Mouse (Mus musculus) liver, embryonic 11.5 days (tissue): Measurements from ENCODE around the gene Pnldc1. TPM values are rescaled to one million over a fixed set of nuclear protein-coding genes. Genes with fewer than 3 reads are reported as not detected.

ENCODE experiments used
- ATAC-seq: fragments of 200-750 bp; cut with Nextera tagmentation; replicated peaks from 2 replicates; pipeline ENCODE4 v1.8.0; 2017; ENCODE audit warnings: moderate number of reproducible peaks, mild to moderate bottlenecking, moderate TSS enrichment, moderate library complexity; ENCODE audit not compliant: low FRiP score
- DNase-seq: peaks from one replicate; pipeline ENCODE4 v3.0.0-alpha.2; 2017; ENCODE audit warnings: low spot score
- H3K27ac ChIP-seq: fragments of 300-500 bp; sonication (generic); 2 replicates; pipeline ENCODE4 v1.5.1; 2014; ENCODE audit warnings: mild to moderate bottlenecking, low read depth, low read length, control low read depth
- H3K27me3 ChIP-seq: fragments of 300-500 bp; sonication (generic); replicated peaks from 2 replicates; pipeline ENCODE4 v1.6.1; 2014; ENCODE audit warnings: low read length, mixed read lengths; ENCODE audit not compliant: control insufficient read depth, insufficient read depth
- H3K36me3 ChIP-seq: fragments of 300-500 bp; sonication (generic); 2 replicates; pipeline ENCODE4 v1.6.1; 2014; ENCODE audit warnings: mild to moderate bottlenecking, low read length, moderate library complexity, mixed read lengths; ENCODE audit not compliant: control insufficient read depth, insufficient read depth
- H3K4me1 ChIP-seq: fragments of 300-500 bp; sonication (generic); replicated peaks from 2 replicates; pipeline ENCODE4 v1.6.1; 2014; ENCODE audit warnings: low read length, mixed read lengths; ENCODE audit not compliant: control insufficient read depth, insufficient read depth
- H3K4me2 ChIP-seq: fragments of 300-500 bp; sonication (generic); 2 replicates; pipeline ENCODE4 v1.6.1; 2014; ENCODE audit warnings: mild to moderate bottlenecking, control low read depth, moderate library complexity
- H3K4me3 ChIP-seq: fragments of 300-500 bp; sonication (generic); 2 replicates; pipeline ENCODE4 v1.5.1; 2014; ENCODE audit warnings: low read depth, low read length, control low read depth
- H3K9ac ChIP-seq: fragments of 300-500 bp; sonication (generic); 2 replicates; pipeline ENCODE4 v1.6.1; 2014; ENCODE audit warnings: low read depth, low read length, control low read depth
- H3K9me3 ChIP-seq: fragments of 300-500 bp; sonication (generic); 2 replicates; pipeline ENCODE4 v1.6.1; 2016; ENCODE audit warnings: low read length, inconsistent platforms, mixed read lengths; ENCODE audit not compliant: control insufficient read depth
- WGBS: fragments of 180-500 bp; shearing (Covaris S2); extraction: QIAGEN DNeasy Blood & Tissue Kit; methylation state at CpG from one replicate; pipeline ENCODE4 v1.1.7; 2014; 5-methylcytosine and 5-hydroxymethylcytosine counted together
- polyA plus RNA-seq: library from polyadenylated mRNA; unstranded; fragments of >200 nt; fragmentation: Nextera tagmentation; extraction: Ambion mirVana; gene quantifications from 2 replicates; pipeline ENCODE4 v1.2.1, GENCODE M21; 2014

Gene Pnldc1
- polyA plus RNA-seq, 1 experiment from 2014 or later, result 1.9 TPM

GRCm38 (mm10) chr17:12875734-12876133 is 34.3 kb downstream of the Pnldc1 start, which contains the start of gene Mrgprh:
Gene Mrgprh, plus strand, starts transcription at chr17:12876034.
- ATAC-seq (no peak), DNase-seq (no peak)
- Histone ChIP-seq H3K9ac (no peak within 1 kb of the TSS), H3K4me3 (no peak within 1 kb of the TSS), H3K36me3 (no peaks in the 10 kb centered on the region), H3K27ac (no peak within 1 kb of the TSS), H3K4me1 (no peaks in the 10 kb centered on the region), H3K27me3 (peaks cover 19% of the 10 kb centered on the region), H3K9me3 (no peaks in the 10 kb centered on the region), H3K4me2 (no peak within 1 kb of the TSS)
- WGBS, result 75% methylated on average over 5 of the region's 5 CpGs

GRCm38 (mm10) chr17:12872275-12873028 is 37.6 kb downstream of the Pnldc1 start:
- no peak for DNase-seq
- no peak for ATAC-seq
- WGBS, result 64% methylated on average over 16 of the region's 16 CpGs
- H3K4me3 ChIP-seq, result no peak overlapping the region
- no peak overlapping the region for H3K4me2 ChIP-seq
- H3K9ac ChIP-seq, result no peak overlapping the region
- no peak overlapping the region for H3K27ac ChIP-seq
- peaks cover 19% of the 10 kb centered on the region for H3K27me3 ChIP-seq
- H3K36me3 ChIP-seq, result no peaks in the 10 kb centered on the region
- H3K4me1 ChIP-seq, result no peaks in the 10 kb centered on the region
- H3K9me3 ChIP-seq, result no peaks in the 10 kb centered on the region

- no peak overlapping the region for H3K4me3 ChIP-seq
- peaks cover 19% of the 10 kb centered on the region for H3K27me3 ChIP-seq
- 19% methylated on average over 4 of the region's 4 CpGs for WGBS
- no peak for ATAC-seq
- no peaks in the 10 kb centered on the region for H3K36me3 ChIP-seq
- no peak for DNase-seq
- no peak overlapping the region for H3K27ac ChIP-seq
- no peak overlapping the region for H3K9ac ChIP-seq
- no peaks in the 10 kb centered on the region for H3K4me1 ChIP-seq
- no peaks in the 10 kb centered on the region for H3K9me3 ChIP-seq
- no peak overlapping the region for H3K4me2 ChIP-seq
Observed at GRCm38 (mm10) chr17:12868640-12869039, 41.4 kb downstream of the Pnldc1 start.

GRCm38 (mm10) chr17:12868043-12868442 is 42.0 kb downstream of the Pnldc1 start, which contains the start of gene Mas1:
Gene Mas1, minus strand, starts transcription at chr17:12868143.
- no peak within 1 kb of the TSS for H3K4me3 ChIP-seq
- no peak within 1 kb of the TSS for H3K4me2 ChIP-seq
- DNase-seq (no peak), ATAC-seq (no peak)
- peaks cover 16% of the 10 kb centered on the region for H3K27me3 ChIP-seq
- H3K4me1 ChIP-seq, result no peaks in the 10 kb centered on the region
- no peaks in the 10 kb centered on the region for H3K36me3 ChIP-seq
- no peak within 1 kb of the TSS for H3K27ac ChIP-seq
- H3K9ac ChIP-seq, result no peak within 1 kb of the TSS
- no peaks in the 10 kb centered on the region for H3K9me3 ChIP-seq
- WGBS, result 48% methylated on average over 2 of the region's 2 CpGs

GRCm38 (mm10) chr17:12866853-12867252 is 43.2 kb downstream of the Pnldc1 start:
- no peak overlapping the region for H3K9ac ChIP-seq
- WGBS, result 75% methylated on average over 10 of the region's 10 CpGs
- H3K4me3 ChIP-seq, result no peak overlapping the region
- no peak overlapping the region for H3K4me2 ChIP-seq
- H3K36me3 ChIP-seq, result no peaks in the 10 kb centered on the region
- no peak overlapping the region for H3K27ac ChIP-seq
- no peaks in the 10 kb centered on the region for H3K9me3 ChIP-seq
- DNase-seq (no peak), ATAC-seq (no peak)
- peaks cover 9% of the 10 kb centered on the region for H3K27me3 ChIP-seq
- H3K4me1 ChIP-seq, result no peaks in the 10 kb centered on the region

- H3K36me3 ChIP-seq, result no peaks in the 10 kb centered on the region
- WGBS, result 56% methylated on average over 3 of the region's 3 CpGs
- no peak overlapping the region for H3K4me3 ChIP-seq
- no peak overlapping the region for H3K9ac ChIP-seq
- ATAC-seq (no peak), DNase-seq (no peak)
- no peaks in the 10 kb centered on the region for H3K9me3 ChIP-seq
- H3K27me3 ChIP-seq, result no peaks in the 10 kb centered on the region; the same call in none of the 2 replicates
- H3K4me1 ChIP-seq, result no peaks in the 10 kb centered on the region
- no peak overlapping the region for H3K4me2 ChIP-seq
- no peak overlapping the region for H3K27ac ChIP-seq
Observed at GRCm38 (mm10) chr17:12865407-12865806, 44.6 kb downstream of the Pnldc1 start.

GRCm38 (mm10) chr17:12864111-12864510 is 45.9 kb downstream of the Pnldc1 start:
- Histone ChIP-seq H3K36me3 (no peaks in the 10 kb centered on the region), H3K9ac (no peak overlapping the region), H3K4me1 (no peaks in the 10 kb centered on the region), H3K27ac (no peak overlapping the region), H3K4me2 (no peak overlapping the region), H3K27me3 (no peaks in the 10 kb centered on the region), H3K9me3 (no peaks in the 10 kb centered on the region), H3K4me3 (no peak overlapping the region)
- no peak for DNase-seq
- ATAC-seq, result no peak

- H3K36me3 ChIP-seq, result no peaks in the 10 kb centered on the region
- 69% methylated on average over 8 of the region's 8 CpGs for WGBS
- H3K27ac ChIP-seq, result no peak overlapping the region
- no peak overlapping the region for H3K4me3 ChIP-seq
- H3K9me3 ChIP-seq, result no peaks in the 10 kb centered on the region
- H3K4me2 ChIP-seq, result no peak overlapping the region
- DNase-seq, result no peak
- H3K27me3 ChIP-seq, result no peaks in the 10 kb centered on the region
- ATAC-seq, result no peak
- no peak overlapping the region for H3K9ac ChIP-seq
- H3K4me1 ChIP-seq, result no peaks in the 10 kb centered on the region
Observed at GRCm38 (mm10) chr17:12859006-12859520, 51.0 kb downstream of the Pnldc1 start.

GRCm38 (mm10) chr17:12858072-12858471 is 52.0 kb downstream of the Pnldc1 start:
- no peak overlapping the region for H3K9ac ChIP-seq
- H3K4me2 ChIP-seq, result no peak overlapping the region
- WGBS, result 39% methylated on average over 4 of the region's 4 CpGs
- no peak for DNase-seq
- ATAC-seq, result no peak
- no peak overlapping the region for H3K4me3 ChIP-seq
- H3K27ac ChIP-seq, result no peak overlapping the region
- H3K9me3 ChIP-seq, result no peaks in the 10 kb centered on the region
- H3K36me3 ChIP-seq, result no peaks in the 10 kb centered on the region
- H3K27me3 ChIP-seq, result no peaks in the 10 kb centered on the region
- H3K4me1 ChIP-seq, result no peaks in the 10 kb centered on the region
